Mouse (Mus musculus) naive thymus-derived CD4-positive, alpha-beta T cell, adult 2 months (primary cell): ENCODE data around the gene Cox6b2.
A peak's percentile ranks its signal among the peaks of the same experiment; 100 is the strongest.

Experiments used
- DNase-seq: peaks from one replicate; pipeline ENCODE4 v3.0.0-alpha.2; 2011; ENCODE audit warnings: low read depth

Cox6b2 gene

GRCm38 (mm10) chr7:4719276-4719675, 33.6 kb downstream of the Cox6b2 start:
- DNase-seq = no peak

- no peak for DNase-seq
Measured at GRCm38 (mm10) chr7:4716955-4717354, 35.9 kb downstream of the Cox6b2 start.

- DNase-seq = no peak
Measured at GRCm38 (mm10) chr7:4712594-4712993, 40.3 kb downstream of the Cox6b2 start.

- DNase-seq = peak; percentile 41
Measured at GRCm38 (mm10) chr7:4705098-4705497, 47.8 kb downstream of the Cox6b2 start.

GRCm38 (mm10) chr7:4703195-4703594, 49.7 kb downstream of the Cox6b2 start:
- DNase-seq = no peak

- no peak for DNase-seq
Measured at GRCm38 (mm10) chr7:4702334-4702733, 50.6 kb downstream of the Cox6b2 start.
